Mouse (Mus musculus) forebrain, postnatal 0 days (tissue): Measurements from ENCODE around the gene Guca1a. TPM values are rescaled to one million over a fixed set of nuclear protein-coding genes. Genes with fewer than 3 reads are reported as not detected.
"Not testable (repeated sequence)": the region's sequence is repeated elsewhere in the genome, so short reads cannot be mapped to it uniquely, and the experiment has no call there.

Source experiments
- ATAC-seq: fragments of 200-750 bp; cut with Nextera tagmentation; 2 replicates; pipeline ENCODE4 v1.8.0; 2017; ENCODE audit warnings: mild to moderate bottlenecking, moderate library complexity
- DNase-seq: peaks from one replicate; pipeline ENCODE4 v3.0.0-alpha.2; 2015
- H3K27ac ChIP-seq: fragments of 300-500 bp; sonication (generic); 2 replicates; pipeline ENCODE4 v1.5.1; 2014; ENCODE audit warnings: low read depth, mild to moderate bottlenecking, antibody characterized with exemption, low read length, moderate library complexity, mixed read lengths
- H3K27me3 ChIP-seq: fragments of 300-500 bp; sonication (generic); 2 replicates; pipeline ENCODE4 v1.6.1; 2014; ENCODE audit warnings: mild to moderate bottlenecking, low read length, mixed read lengths; ENCODE audit not compliant: insufficient read depth
- H3K36me3 ChIP-seq: fragments of 300-500 bp; sonication (generic); 2 replicates; pipeline ENCODE4 v1.6.1; 2014; ENCODE audit warnings: mild to moderate bottlenecking, moderate library complexity; ENCODE audit not compliant: insufficient read depth
- H3K4me1 ChIP-seq: fragments of 300-500 bp; sonication (generic); 2 replicates; pipeline ENCODE4 v1.6.1; 2014; ENCODE audit warnings: antibody characterized with exemption; ENCODE audit not compliant: insufficient read depth
- H3K4me2 ChIP-seq: fragments of 300-500 bp; sonication (generic); 2 replicates; pipeline ENCODE4 v1.6.1; 2014; ENCODE audit warnings: low read depth, mild to moderate bottlenecking, moderate library complexity
- H3K4me3 ChIP-seq: fragments of 300-500 bp; sonication (generic); 2 replicates; pipeline ENCODE4 v1.5.1; 2014; ENCODE audit warnings: low read depth, low read length, mixed read lengths
- H3K9ac ChIP-seq: fragments of 300-500 bp; sonication (generic); 2 replicates; pipeline ENCODE4 v1.6.1; 2014; ENCODE audit warnings: mild to moderate bottlenecking
- H3K9me3 ChIP-seq: fragments of 300-500 bp; sonication (generic); 2 replicates; pipeline ENCODE4 v1.6.1; 2016; ENCODE audit warnings: low read length
- CTCF ChIP-seq: sonication (generic); IDR thresholded peaks from 2 replicates; pipeline ENCODE4 v1.5.1; 2016; ENCODE audit warnings: antibody characterized with exemption, control low read depth, low read depth
- WGBS: fragments of 180-500 bp; shearing (Covaris S2); extraction: QIAGEN DNeasy Blood & Tissue Kit; methylation state at CpG from one replicate; pipeline ENCODE4 v1.1.7; 2014; 5-methylcytosine and 5-hydroxymethylcytosine counted together
- polyA plus RNA-seq: library from polyadenylated mRNA; unstranded; fragments of >200 nt; fragmentation: Nextera tagmentation; extraction: Ambion mirVana; gene quantifications from 2 replicates; pipeline ENCODE4 v1.2.1, GENCODE M21; 2015
- total RNA-seq: library from RNA; depleted of rRNA; stranded (reverse); fragments of >200 nt; gene quantifications from 2 replicates; pipeline ENCODE4 v1.2.3, GENCODE M21; 2014

The Guca1a gene
- total and polyA plus RNA-seq, 2 experiments from 2014 or later, result 0.59 TPM; not detected in 1

DNA sequence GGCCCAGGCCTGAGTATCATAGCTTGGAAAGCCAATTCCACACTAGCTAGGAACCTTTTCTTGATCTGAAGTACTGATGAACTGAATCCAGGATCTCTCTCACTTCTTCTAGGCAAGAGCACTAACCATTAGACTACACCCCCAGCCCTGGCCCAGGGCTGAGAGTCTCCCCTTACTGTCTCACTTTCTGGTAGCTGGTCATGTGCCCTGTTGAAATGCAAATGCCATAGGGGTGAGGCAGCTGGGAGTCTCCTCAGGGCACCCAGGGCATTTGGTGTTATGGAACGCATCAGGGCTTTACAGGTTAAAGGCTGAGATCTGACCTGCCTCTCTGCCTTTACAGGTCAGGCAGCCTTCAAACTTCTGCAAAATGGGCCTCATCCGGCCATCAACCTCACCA, 19.8 kb upstream of the Guca1a start:
- Histone ChIP-seq H3K36me3 (no peaks in the 10 kb centered on the region), H3K9ac (no peak overlapping the region), H3K4me3 (no peak overlapping the region), H3K9me3 (no peaks in the 10 kb centered on the region), H3K27ac (no peak overlapping the region), H3K4me2 (no peak overlapping the region), H3K27me3 (no peaks in the 10 kb centered on the region), H3K4me1 (no peaks in the 10 kb centered on the region)
- no peak for TF ChIP-seq CTCF
- no peak for DNase-seq
- 79% methylated on average over 2 of the region's 2 CpGs for WGBS
- no peak for ATAC-seq

- ATAC-seq (peak; percentile 71), DNase-seq (peak; percentile 34)
- WGBS, result 2% methylated on average over 72 of the region's 74 CpGs
- not testable (repeated sequence) for H3K4me1 ChIP-seq, H3K9me3 ChIP-seq, H3K27ac ChIP-seq, H3K36me3 ChIP-seq
- Histone ChIP-seq H3K4me3 (peak overlapping the region; percentile 36), H3K27me3 (peaks cover 18% of the 10 kb centered on the region), H3K9ac (peak overlapping the region; percentile 33), H3K4me2 (peak overlapping the region; percentile 60)
These were observed 9.8 kb upstream of the Guca1a start for GRCm38 (mm10) chr17:47409897-47410861.

- Histone ChIP-seq H3K27me3 (peaks cover 18% of the 10 kb centered on the region), H3K4me2 (no peak overlapping the region), H3K9ac (no peak overlapping the region), H3K4me3 (no peak overlapping the region), H3K9me3 (no peaks in the 10 kb centered on the region), H3K4me1 (no peaks in the 10 kb centered on the region), H3K27ac (no peak overlapping the region), H3K36me3 (no peaks in the 10 kb centered on the region)
- ATAC-seq (no peak), DNase-seq (peak; percentile 55)
- peak; percentile 71 for TF ChIP-seq CTCF
- 20% methylated on average over 8 of the region's 8 CpGs for WGBS
These were observed 8.1 kb upstream of the Guca1a start for GRCm38 (mm10) chr17:47408558-47408898.

- ATAC-seq, result no peak
- H3K36me3 ChIP-seq, result no peaks in the 10 kb centered on the region
- peaks cover 18% of the 10 kb centered on the region for H3K27me3 ChIP-seq
- no peaks in the 10 kb centered on the region for H3K9me3 ChIP-seq
- no peak for TF ChIP-seq CTCF
- 64% methylated on average over 10 of the region's 10 CpGs for WGBS
- no peaks in the 10 kb centered on the region for H3K4me1 ChIP-seq
- no peak for DNase-seq
- no peak overlapping the region for H3K9ac ChIP-seq
- H3K4me3 ChIP-seq, result no peak overlapping the region
- no peak overlapping the region for H3K4me2 ChIP-seq
- no peak overlapping the region for H3K27ac ChIP-seq
These were observed 7.6 kb upstream of the Guca1a start for GRCm38 (mm10) chr17:47407717-47408557.

GRCm38 (mm10) chr17:47399091-47399490, 1.3 kb downstream of the Guca1a start:
- H3K9me3 ChIP-seq, result no peaks in the 10 kb centered on the region
- H3K27me3 ChIP-seq, result no peaks in the 10 kb centered on the region; the same call in 1 of the 2 replicates
- DNase-seq, result no peak
- no peak for TF ChIP-seq CTCF
- no peak for ATAC-seq
- WGBS, result 87% methylated on average over 8 of the region's 8 CpGs
- no peaks in the 10 kb centered on the region for H3K4me1 ChIP-seq
- no peaks in the 10 kb centered on the region for H3K36me3 ChIP-seq
- H3K4me2 ChIP-seq, result no peak overlapping the region
- no peak overlapping the region for H3K9ac ChIP-seq
- no peak overlapping the region for H3K27ac ChIP-seq
- H3K4me3 ChIP-seq, result no peak overlapping the region

DNA sequence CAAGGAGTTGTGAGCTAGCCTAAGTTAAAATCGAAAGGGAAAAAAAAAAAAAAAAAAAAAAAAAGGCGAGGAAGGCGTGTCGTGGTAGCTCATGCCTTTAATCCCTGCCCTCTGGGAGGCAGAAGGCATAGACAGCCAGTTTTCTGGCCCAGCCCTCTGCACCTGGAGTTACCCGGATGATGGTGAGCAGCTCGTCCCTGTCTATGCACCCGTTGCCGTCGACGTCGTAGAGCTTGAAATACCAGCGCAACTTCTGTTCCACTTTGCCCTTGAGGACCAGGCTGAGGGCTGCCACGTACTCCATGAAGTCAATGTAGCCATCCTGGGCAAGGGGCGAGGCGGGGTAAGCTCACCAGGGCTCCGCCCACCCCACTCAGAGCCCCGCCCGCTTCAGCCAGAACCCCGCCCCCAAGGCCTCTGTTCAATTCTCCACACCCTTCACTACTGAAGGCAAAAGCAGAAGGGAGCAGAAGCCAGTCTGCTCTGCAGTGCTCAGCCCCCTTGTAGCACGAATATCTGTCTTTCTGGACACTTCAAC, 4.9 kb downstream of the Guca1a start:
- Histone ChIP-seq H3K27ac (no peak overlapping the region), H3K9ac (no peak overlapping the region), H3K4me3 (peak overlapping the region; percentile 18; the same call in 1 of the 2 replicates), H3K4me1 (no peaks in the 10 kb centered on the region), H3K9me3 (no peaks in the 10 kb centered on the region), H3K36me3 (no peaks in the 10 kb centered on the region), H3K4me2 (peak overlapping the region; percentile 39), H3K27me3 (no peaks in the 10 kb centered on the region; the same call in 1 of the 2 replicates)
- DNase-seq (no peak), ATAC-seq (peak; percentile 48; the same call in 1 of the 2 replicates)
- no peak for TF ChIP-seq CTCF
- WGBS, result 7% methylated on average over 19 of the region's 20 CpGs
